Mouse (Mus musculus) midbrain, embryonic 14.5 days (tissue): ENCODE measurements around the gene Rhod. TPM values are rescaled to one million over a fixed set of nuclear protein-coding genes. Genes with fewer than 3 reads are reported as not detected.
A peak's percentile ranks its signal among the peaks of the same experiment; 100 is the strongest.

Experiments
- ATAC-seq: fragments of 200-750 bp; cut with Nextera tagmentation; 2 replicates; pipeline ENCODE4 v1.8.0; 2017; ENCODE audit warnings: moderate number of reproducible peaks, moderate library complexity; ENCODE audit not compliant: low FRiP score, low TSS enrichment
- DNase-seq: peaks from one replicate; pipeline ENCODE4 v3.0.0-alpha.2; 2015
- H3K27ac ChIP-seq: fragments of 300-500 bp; sonication (generic); replicated peaks from 2 replicates; pipeline ENCODE4 v1.5.1; 2014; ENCODE audit warnings: mild to moderate bottlenecking, low read depth, low read length, moderate library complexity
- H3K27me3 ChIP-seq: fragments of 300-500 bp; sonication (generic); 2 replicates; pipeline ENCODE4 v1.6.1; 2014; ENCODE audit warnings: low read length, control low read depth, mixed read lengths; ENCODE audit not compliant: control insufficient read depth, insufficient read depth
- H3K36me3 ChIP-seq: fragments of 300-500 bp; sonication (generic); 2 replicates; pipeline ENCODE4 v1.6.1; 2014; ENCODE audit warnings: low read length, control low read depth; ENCODE audit not compliant: control insufficient read depth, insufficient read depth
- H3K4me1 ChIP-seq: fragments of 300-500 bp; sonication (generic); 2 replicates; pipeline ENCODE4 v1.6.1; 2014; ENCODE audit warnings: mild to moderate bottlenecking, antibody characterized with exemption, low read length, control low read depth; ENCODE audit not compliant: control insufficient read depth, insufficient read depth
- H3K4me2 ChIP-seq: fragments of 300-500 bp; sonication (generic); 2 replicates; pipeline ENCODE4 v1.6.1; 2014; ENCODE audit warnings: mild to moderate bottlenecking, low read length, moderate library complexity
- H3K4me3 ChIP-seq: fragments of 300-500 bp; sonication (generic); replicated peaks from 2 replicates; pipeline ENCODE4 v1.5.1; 2014; ENCODE audit warnings: low read depth, low read length
- H3K9ac ChIP-seq: fragments of 300-500 bp; sonication (generic); replicated peaks from 2 replicates; pipeline ENCODE4 v1.6.1; 2014; ENCODE audit warnings: mild to moderate bottlenecking, low read length, moderate library complexity
- H3K9me3 ChIP-seq: fragments of 300-500 bp; sonication (generic); 2 replicates; pipeline ENCODE4 v1.6.1; 2016; ENCODE audit warnings: low read length, control low read depth, mixed read lengths; ENCODE audit not compliant: control insufficient read depth
- WGBS: fragments of 180-500 bp; shearing (Covaris S2); extraction: QIAGEN DNeasy Blood & Tissue Kit; methylation state at CpG from one replicate; pipeline ENCODE4 v1.1.7; 2014; 5-methylcytosine and 5-hydroxymethylcytosine counted together
- polyA plus RNA-seq: library from polyadenylated mRNA; unstranded; fragments of >200 nt; fragmentation: Nextera tagmentation; extraction: Ambion mirVana; gene quantifications from 2 replicates; pipeline ENCODE4 v1.2.1, GENCODE M21; 2014

The Rhod gene
- polyA plus RNA-seq, 1 experiment from 2014 or later, result 4.8 TPM

- no peak for ATAC-seq
- Histone ChIP-seq H3K9ac (no peak overlapping the region), H3K36me3 (no peaks in the 10 kb centered on the region), H3K9me3 (no peaks in the 10 kb centered on the region), H3K27ac (no peak overlapping the region), H3K4me2 (no peak overlapping the region), H3K4me1 (no peaks in the 10 kb centered on the region), H3K27me3 (no peaks in the 10 kb centered on the region), H3K4me3 (no peak overlapping the region)
- 67% methylated on average over 2 of the region's 2 CpGs for WGBS
- no peak for DNase-seq
Observed at GRCm38 (mm10) chr19:4409062-4409461, 30.2 kb downstream of the Rhod start.

GRCm38 (mm10) chr19:4404840-4405239 lies 34.4 kb downstream of the Rhod start:
- H3K36me3 ChIP-seq, result no peaks in the 10 kb centered on the region
- 96% methylated on average over 2 of the region's 2 CpGs for WGBS
- ATAC-seq, result no peak

GRCm38 (mm10) chr19:4398959-4399358 lies 40.3 kb downstream of the Rhod start:
- Histone ChIP-seq H3K27ac (no peak overlapping the region), H3K9ac (no peak overlapping the region), H3K36me3 (no peaks in the 10 kb centered on the region), H3K27me3 (no peaks in the 10 kb centered on the region), H3K9me3 (no peaks in the 10 kb centered on the region), H3K4me3 (no peak overlapping the region; the same call in 1 of the 2 replicates), H3K4me2 (no peak overlapping the region; the same call in 1 of the 2 replicates), H3K4me1 (peaks cover 18% of the 10 kb centered on the region)
- no peak for DNase-seq
- ATAC-seq, result no peak
- 77% methylated on average over 4 of the region's 4 CpGs for WGBS

More at GRCm38 (mm10) chr19:4404840-4405239, 34.4 kb downstream of the Rhod start:
- no peak for DNase-seq
- Histone ChIP-seq H3K27ac (no peak overlapping the region), H3K4me3 (no peak overlapping the region), H3K9me3 (no peaks in the 10 kb centered on the region), H3K4me1 (no peaks in the 10 kb centered on the region), H3K9ac (no peak overlapping the region), H3K27me3 (no peaks in the 10 kb centered on the region), H3K4me2 (no peak overlapping the region)

- H3K9me3 ChIP-seq, result no peaks in the 10 kb centered on the region
- peak overlapping the region; percentile 90 for H3K4me2 ChIP-seq
- no peaks in the 10 kb centered on the region for H3K27me3 ChIP-seq
- peak overlapping the region; percentile 91; the same call in 1 of the 2 replicates for H3K27ac ChIP-seq
- DNase-seq (no peak), ATAC-seq (no peak)
- peak overlapping the region; percentile 99 for H3K4me3 ChIP-seq
- no peaks in the 10 kb centered on the region for H3K36me3 ChIP-seq
- peak overlapping the region; percentile 73 for H3K9ac ChIP-seq
- 28% methylated on average over 8 of the region's 8 CpGs for WGBS
- H3K4me1 ChIP-seq, result peaks cover 21% of the 10 kb centered on the region
Observed at GRCm38 (mm10) chr19:4398630-4398948, 40.6 kb downstream of the Rhod start.

- DNase-seq (peak; percentile 73), ATAC-seq (peak; percentile 67)
- WGBS, result 1% methylated on average over 81 of the region's 82 CpGs
- peak within 1 kb of the TSS; percentile 91 for H3K27ac ChIP-seq
- peaks cover 26% of the 10 kb centered on the region for H3K4me1 ChIP-seq
- no peaks in the 10 kb centered on the region; the same call in 1 of the 2 replicates for H3K36me3 ChIP-seq
- peak within 1 kb of the TSS; percentile 73 for H3K9ac ChIP-seq
- H3K4me2 ChIP-seq, result peak within 1 kb of the TSS; percentile 90
- peak within 1 kb of the TSS; percentile 99 for H3K4me3 ChIP-seq
- H3K9me3 ChIP-seq, result no peaks in the 10 kb centered on the region
- H3K27me3 ChIP-seq, result no peaks in the 10 kb centered on the region
Observed at GRCm38 (mm10) chr19:4397798-4398629, 41.2 kb downstream of the Rhod start, which contains the start of gene Kdm2a. TSS of gene Kdm2a (minus strand) at chr19:4398285.

- H3K27ac ChIP-seq, result peak overlapping the region; percentile 96
- peak overlapping the region; percentile 90 for H3K4me2 ChIP-seq
- no peaks in the 10 kb centered on the region for H3K9me3 ChIP-seq
- peaks cover 32% of the 10 kb centered on the region for H3K4me1 ChIP-seq
- peak overlapping the region; percentile 99 for H3K4me3 ChIP-seq
- DNase-seq (peak; percentile 100), ATAC-seq (peak; percentile 93)
- H3K9ac ChIP-seq, result peak overlapping the region; percentile 96
- no peaks in the 10 kb centered on the region; the same call in 1 of the 2 replicates for H3K36me3 ChIP-seq
- under 1% methylated on average over 64 of the region's 90 CpGs for WGBS
- no peaks in the 10 kb centered on the region for H3K27me3 ChIP-seq
Observed at GRCm38 (mm10) chr19:4396998-4397797, 42.0 kb downstream of the Rhod start.

- WGBS, result under 1% methylated on average over 80 of the region's 80 CpGs
- H3K4me2 ChIP-seq, result peak overlapping the region; percentile 90
- ATAC-seq, result peak; percentile 44
Observed at GRCm38 (mm10) chr19:4396081-4396997, 42.9 kb downstream of the Rhod start.

GRCm38 (mm10) chr19:4387276-4387675 lies 52.0 kb downstream of the Rhod start:
- DNase-seq (no peak), ATAC-seq (no peak)
- no peaks in the 10 kb centered on the region for H3K4me1 ChIP-seq
- no peak overlapping the region for H3K9ac ChIP-seq
- no peak overlapping the region for H3K4me3 ChIP-seq
- no peaks in the 10 kb centered on the region for H3K9me3 ChIP-seq
- no peak overlapping the region for H3K4me2 ChIP-seq
- peaks cover 8% of the 10 kb centered on the region; the same call in 1 of the 2 replicates for H3K36me3 ChIP-seq
- H3K27ac ChIP-seq, result no peak overlapping the region
- H3K27me3 ChIP-seq, result no peaks in the 10 kb centered on the region

More at GRCm38 (mm10) chr19:4396081-4396997, 42.9 kb downstream of the Rhod start:
- H3K36me3 ChIP-seq, result no peaks in the 10 kb centered on the region; the same call in 1 of the 2 replicates
- H3K27ac ChIP-seq, result peak overlapping the region; percentile 96
- peak; percentile 48 for DNase-seq
- no peaks in the 10 kb centered on the region for H3K27me3 ChIP-seq
- H3K9me3 ChIP-seq, result no peaks in the 10 kb centered on the region
- peak overlapping the region; percentile 96 for H3K9ac ChIP-seq
- H3K4me1 ChIP-seq, result peaks cover 32% of the 10 kb centered on the region
- H3K4me3 ChIP-seq, result peak overlapping the region; percentile 99
